Mouse (Mus musculus): ENCODE results near the gene Iqcd. TPM values are rescaled to one million over a fixed set of nuclear protein-coding genes. Genes with fewer than 3 reads are reported as not detected.

Iqcd gene
- polyA plus RNA-seq (2012), result 2.7 and 4.1 TPM in 2 replicates

GRCm38 (mm10) chr5:120588569-120589094, at the start of gene Iqcd, which contains the start of gene Tpcn1:
TSS of gene Iqcd (plus strand) at chr5:120589016.
TSS of gene Tpcn1 (minus strand) at chr5:120588673.

GRCm38 (mm10) chr5:120612442-120612821, 23.6 kb downstream of the Iqcd start, which contains the start of the genes Rita1 and Ddx54:
TSS of gene Rita1 (minus strand) at chr5:120612589.
TSS of gene Ddx54 (plus strand) at chr5:120612739.

GRCm38 (mm10) chr5:120634131-120634530, 45.3 kb downstream of the Iqcd start, which contains the start of gene Cfap73:
TSS of gene Cfap73 (minus strand) at chr5:120634235.

GRCm38 (mm10) chr5:120648569-120649373, 60.0 kb downstream of the Iqcd start, which contains the start of gene Rasal1:
TSS of gene Rasal1 (plus strand) at chr5:120648812.

Other genes starting within 250 kb of the Iqcd start
- gene Lhx5, start 157.3 kb upstream of the Iqcd start, polyA plus RNA-seq (2012), result 0.03 TPM in 1 of 2 replicates, not detected in the other
- gene Sdsl, start 116.2 kb upstream of the Iqcd start, polyA plus RNA-seq (2012), result 42.5 and 78.6 TPM in 2 replicates
- gene Sds, start 112.5 kb upstream of the Iqcd start, polyA plus RNA-seq (2012), result not detected in 2 replicates
- 32.3 and 36.9 TPM in 2 replicates for gene Plbd2, start 85.4 kb upstream of the Iqcd start, polyA plus RNA-seq (2012)
- 19.7 and 32.6 TPM in 2 replicates for gene Slc8b1, start 77.8 kb upstream of the Iqcd start, polyA plus RNA-seq (2012)
- gene Tpcn1, start 343 bp upstream of the Iqcd start, polyA plus RNA-seq (2012), result 83.4 and 92.3 TPM in 2 replicates
- gene Rita1, start 23.6 kb downstream of the Iqcd start, polyA plus RNA-seq (2012), result 23.5 and 24.3 TPM in 2 replicates
- 111 and 152 TPM in 2 replicates for gene Ddx54, start 23.7 kb downstream of the Iqcd start, polyA plus RNA-seq (2012)
- gene Cfap73, start 45.2 kb downstream of the Iqcd start, polyA plus RNA-seq (2012), result not detected in 2 replicates
- gene Rasal1, start 59.8 kb downstream of the Iqcd start, polyA plus RNA-seq (2012), result 0.73 and 1.3 TPM in 2 replicates
- gene Dtx1, start 122.9 kb downstream of the Iqcd start, polyA plus RNA-seq (2012), result 0.38 and 1.0 TPM in 2 replicates
- 0.39 and 0.81 TPM in 2 replicates for gene Oas2, start 160.8 kb downstream of the Iqcd start, polyA plus RNA-seq (2012)
- gene Oas3, start 188.6 kb downstream of the Iqcd start, polyA plus RNA-seq (2012), result 6.6 and 10.7 TPM in 2 replicates
- gene Oas1e, start 206.5 kb downstream of the Iqcd start, polyA plus RNA-seq (2012), result not detected in 2 replicates
- gene Oas1c, start 223.5 kb downstream of the Iqcd start, polyA plus RNA-seq (2012), result 0.17 and 0.30 TPM in 2 replicates

Measured in megakaryocyte-erythroid progenitor cell, adult 5 weeks (primary cell).